Mouse (Mus musculus) frontal cortex, adult 2 months (tissue): Measurements from ENCODE around the gene Rab5a. TPM values are rescaled to one million over a fixed set of nuclear protein-coding genes. Genes with fewer than 3 reads are reported as not detected.
A peak's percentile ranks its signal among the peaks of the same experiment; 100 is the strongest.
"Not testable (repeated sequence)": the region's sequence is repeated elsewhere in the genome, so short reads cannot be mapped to it uniquely, and the experiment has no call there.

ENCODE experiments used
- DNase-seq, 2 experiments: peaks; one replicate each; pipeline ENCODE4 v3.0.0; 2022; ENCODE audit warnings: low spot score in 1 of 2; ENCODE audit errors: extremely low spot score in 1 of 2
- polyA plus RNA-seq: library from polyadenylated mRNA; depleted of rRNA; stranded (reverse); fragments of >200 nt; gene quantifications from 2 replicates; pipeline ENCODE4 v1.2.3, GENCODE M21; 2012; rRNA removed

Rab5a gene
- 89.2 and 98.1 TPM in 2 replicates for polyA plus RNA-seq

- peak; percentile 98 to 99 for DNase-seq
Measured at GRCm38 (mm10) chr17:53478858-53479603, at the start of gene Rab5a. TSS of gene Rab5a (plus strand) at chr17:53479234.

- no peak for DNase-seq
Measured at GRCm38 (mm10) chr17:53456152-53456551, 22.9 kb upstream of the Rab5a start.

GRCm38 (mm10) chr17:53456742-53457141 is 22.3 kb upstream of the Rab5a start:
- no peak for DNase-seq

- peak; percentile 20 to 70 for DNase-seq
Measured at GRCm38 (mm10) chr17:53462603-53463495, 16.2 kb upstream of the Rab5a start, which contains the start of gene Efhb. TSS of gene Efhb (minus strand) at chr17:53463321.

- DNase-seq = no peak
Measured at GRCm38 (mm10) chr17:53463496-53463840, 15.6 kb upstream of the Rab5a start.

GRCm38 (mm10) chr17:53465569-53465968 is 13.5 kb upstream of the Rab5a start:
- no peak for DNase-seq

GRCm38 (mm10) chr17:53468697-53469096 is 10.3 kb upstream of the Rab5a start:
- DNase-seq = no peak

GRCm38 (mm10) chr17:53478066-53478857 is 772 bp upstream of the Rab5a start:
- DNase-seq = no peak

- DNase-seq = peak; percentile 12 to 44
Measured at GRCm38 (mm10) chr17:53479604-53480041, 589 bp downstream of the Rab5a start.

GRCm38 (mm10) chr17:53480433-53480832 is 1.4 kb downstream of the Rab5a start:
- no peak for DNase-seq

- no peak for DNase-seq
Measured at GRCm38 (mm10) chr17:53488291-53489006, 9.4 kb downstream of the Rab5a start.

GRCm38 (mm10) chr17:53489007-53489378 is 10.0 kb downstream of the Rab5a start:
- no peak for DNase-seq

- DNase-seq = no peak
Measured at GRCm38 (mm10) chr17:53502966-53503365, 23.9 kb downstream of the Rab5a start.

- peak in 1 of 2 experiments; percentile 40 for DNase-seq
Measured at GRCm38 (mm10) chr17:53512311-53512951, 33.4 kb downstream of the Rab5a start.

GRCm38 (mm10) chr17:53519364-53519763 is 40.3 kb downstream of the Rab5a start:
- DNase-seq = no peak

- no peak for DNase-seq
Measured at GRCm38 (mm10) chr17:53520509-53520908, 41.5 kb downstream of the Rab5a start.

- no peak for DNase-seq
Measured at GRCm38 (mm10) chr17:53528034-53528433, 49.0 kb downstream of the Rab5a start.

GRCm38 (mm10) chr17:53531160-53531559 is 52.1 kb downstream of the Rab5a start:
- DNase-seq = no peak

GRCm38 (mm10) chr17:53532425-53532824 is 53.4 kb downstream of the Rab5a start:
- no peak for DNase-seq

GRCm38 (mm10) chr17:53539351-53539750 is 60.3 kb downstream of the Rab5a start, which contains the start of gene Pp2d1:
TSS of gene Pp2d1 (minus strand) at chr17:53539451.
- DNase-seq = not testable (repeated sequence)
